Mouse (Mus musculus) liver, postnatal 0 days (tissue): ENCODE data around the gene Ddit4l. TPM values are rescaled to one million over a fixed set of nuclear protein-coding genes. Genes with fewer than 3 reads are reported as not detected.
"Not testable (repeated sequence)": the region's sequence is repeated elsewhere in the genome, so short reads cannot be mapped to it uniquely, and the experiment has no call there.

Experiments used
- ATAC-seq: fragments of 200-750 bp; cut with Nextera tagmentation; 2 replicates; pipeline ENCODE4 v1.8.0; 2017; ENCODE audit warnings: mild to moderate bottlenecking, moderate library complexity
- DNase-seq: peaks from one replicate; pipeline ENCODE4 v3.0.0-alpha.2; 2016
- H3K27ac ChIP-seq: fragments of 300-500 bp; sonication (generic); 2 replicates; pipeline ENCODE4 v1.5.1; 2014; ENCODE audit warnings: antibody characterized with exemption, moderate library complexity, mild to moderate bottlenecking, low read depth
- H3K27me3 ChIP-seq: fragments of 300-500 bp; sonication (generic); 2 replicates; pipeline ENCODE4 v1.6.1; 2014; ENCODE audit warnings: low read length, control low read depth, mixed read lengths; ENCODE audit not compliant: insufficient read depth
- H3K36me3 ChIP-seq: fragments of 300-500 bp; sonication (generic); replicated peaks from 2 replicates; pipeline ENCODE4 v1.6.1; 2014; ENCODE audit warnings: mild to moderate bottlenecking, control low read depth, low read length, moderate library complexity, mixed read lengths; ENCODE audit not compliant: insufficient read depth
- H3K4me1 ChIP-seq: fragments of 300-500 bp; sonication (generic); 2 replicates; pipeline ENCODE4 v1.6.1; 2014; ENCODE audit warnings: antibody characterized with exemption, mild to moderate bottlenecking, control low read depth; ENCODE audit not compliant: insufficient read depth
- H3K4me2 ChIP-seq: fragments of 300-500 bp; sonication (generic); 2 replicates; pipeline ENCODE4 v1.6.1; 2014; ENCODE audit warnings: low read depth, mild to moderate bottlenecking, low read length, moderate library complexity, mixed read lengths
- H3K4me3 ChIP-seq: fragments of 300-500 bp; sonication (generic); 2 replicates; pipeline ENCODE4 v1.5.1; 2014; ENCODE audit warnings: low read depth, low read length
- H3K9ac ChIP-seq: fragments of 300-500 bp; sonication (generic); replicated peaks from 2 replicates; pipeline ENCODE4 v1.6.1; 2014; ENCODE audit warnings: mild to moderate bottlenecking, moderate library complexity
- H3K9me3 ChIP-seq: fragments of 300-500 bp; sonication (generic); 2 replicates; pipeline ENCODE4 v1.6.1; 2016; ENCODE audit warnings: mild to moderate bottlenecking, control low read depth, low read length, mixed read lengths
- CTCF ChIP-seq: sonication (generic); IDR thresholded peaks from 2 replicates; pipeline ENCODE4 v1.5.1; 2016; ENCODE audit warnings: antibody characterized with exemption, low read depth
- EP300 ChIP-seq: IDR thresholded peaks from 2 replicates; pipeline ENCODE4 v1.6.1; 2016; ENCODE audit warnings: antibody characterized with exemption, low read depth, mild to moderate bottlenecking
- WGBS: fragments of 180-500 bp; shearing (Covaris S2); extraction: QIAGEN DNeasy Blood & Tissue Kit; methylation state at CpG from one replicate; pipeline ENCODE4 v1.1.7; 2014; ENCODE audit not compliant: insufficient replicate concordance; 5-methylcytosine and 5-hydroxymethylcytosine counted together
- microRNA-seq: library from miRNA; unstranded; fragments of <30 nt; microRNA quantifications from one replicate; pipeline ENCODE4, GENCODE M21; 2016
- polyA plus RNA-seq: library from polyadenylated mRNA; unstranded; fragments of >200 nt; fragmentation: Nextera tagmentation; extraction: Ambion mirVana; gene quantifications from 2 replicates; pipeline ENCODE4 v1.2.1, GENCODE M21; 2015

Ddit4l gene
- polyA plus RNA-seq, 1 experiment from 2014 or later: 0.95 TPM

DNA sequence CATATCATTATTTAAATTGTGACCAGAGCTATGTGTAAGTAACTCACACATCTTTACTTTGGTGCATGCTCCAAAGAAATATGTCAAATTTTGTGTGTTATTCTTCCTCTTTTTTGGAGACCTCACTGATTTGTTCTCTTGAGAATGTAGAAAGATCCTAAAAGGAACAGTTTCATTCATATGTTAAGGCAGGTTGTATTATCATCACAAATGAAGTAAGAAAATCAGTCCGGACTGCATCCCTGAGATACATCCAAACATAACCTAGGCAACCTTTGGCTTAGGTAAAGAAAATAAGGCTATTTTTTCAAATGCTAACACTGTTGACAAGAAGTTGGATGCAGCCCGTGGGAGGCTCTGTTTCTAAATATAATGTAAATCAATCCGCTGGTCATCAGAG, 21.2 kb downstream of the Ddit4l start:
- DNase-seq (no peak), ATAC-seq (no peak)
- Histone ChIP-seq H3K9me3 (no peaks in the 10 kb centered on the region), H3K4me2 (no peak overlapping the region), H3K4me3 (no peak overlapping the region), H3K27ac (no peak overlapping the region), H3K27me3 (no peaks in the 10 kb centered on the region), H3K9ac (no peak overlapping the region), H3K36me3 (no peaks in the 10 kb centered on the region), H3K4me1 (no peaks in the 10 kb centered on the region)
- TF ChIP-seq EP300 (no peak), CTCF (no peak)
- 67% methylated on average over 3 of the region's 3 CpGs for WGBS

DNA sequence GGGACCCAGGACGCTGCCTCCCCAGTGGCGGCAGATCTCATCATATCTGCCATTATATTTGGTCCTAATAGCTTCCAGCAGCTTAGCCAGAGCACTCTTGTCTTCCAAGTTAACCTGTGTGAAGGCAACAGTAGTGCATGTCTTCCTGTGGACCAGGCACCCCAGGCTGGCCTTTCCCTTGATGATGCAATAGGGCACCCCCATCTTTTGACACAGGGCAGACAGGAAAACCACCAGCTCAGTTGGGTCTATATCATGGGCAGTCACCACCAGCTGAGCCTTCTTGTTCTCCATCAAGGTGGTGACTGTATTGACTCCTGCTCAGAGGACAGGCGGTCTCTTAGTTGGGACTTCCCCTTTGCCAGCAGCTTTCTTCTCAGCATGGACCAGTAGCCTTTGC, 22.7 kb downstream of the Ddit4l start:
- no peak for ATAC-seq
- 72% methylated on average over 3 of the region's 3 CpGs for WGBS
- H3K4me1 ChIP-seq: no peaks in the 10 kb centered on the region
- no peak overlapping the region for H3K4me2 ChIP-seq
- H3K9ac ChIP-seq: no peak overlapping the region
- H3K27me3 ChIP-seq: no peaks in the 10 kb centered on the region
- H3K9me3 ChIP-seq: no peaks in the 10 kb centered on the region
- H3K36me3 ChIP-seq: no peaks in the 10 kb centered on the region
- no peak overlapping the region for H3K4me3 ChIP-seq
- no peak for DNase-seq
- no peak for TF ChIP-seq CTCF
- TF ChIP-seq EP300: no peak
- no peak overlapping the region for H3K27ac ChIP-seq

GRCm38 (mm10) chr3:137644947-137645346, 23.5 kb downstream of the Ddit4l start:
- no peak for TF ChIP-seq CTCF
- TF ChIP-seq EP300: no peak
- no peak for DNase-seq

DNA sequence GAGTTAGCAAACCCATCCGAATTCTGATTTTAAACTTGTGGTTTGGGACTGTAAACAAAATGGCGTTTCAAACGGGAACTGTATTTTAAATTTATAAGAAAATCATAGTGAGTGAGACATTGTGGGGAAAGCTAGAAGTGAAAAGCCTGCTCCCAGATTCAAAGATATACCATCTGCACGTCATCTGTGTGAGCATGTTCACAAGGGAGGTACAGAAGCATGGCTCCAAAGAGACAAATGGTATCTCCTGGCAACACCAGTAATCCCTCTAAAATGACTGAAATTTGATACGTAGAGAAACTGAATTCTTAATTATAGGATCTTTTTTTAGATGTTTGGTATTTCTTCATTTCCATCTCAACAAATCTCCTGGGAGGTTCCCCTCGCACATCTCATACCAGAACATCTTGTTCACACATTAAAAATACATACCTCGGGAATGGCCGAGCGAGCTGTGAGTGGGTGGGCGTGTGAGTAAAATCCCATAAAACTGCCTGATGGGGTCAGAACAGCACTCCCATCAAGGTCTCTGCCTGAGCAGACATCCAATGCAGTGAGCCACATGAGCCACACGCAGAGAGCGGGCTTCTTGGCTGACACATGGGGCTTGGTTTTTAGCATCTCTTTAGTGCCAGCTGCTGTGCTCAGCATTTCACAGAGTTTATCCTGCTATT, 26.2 kb downstream of the Ddit4l start:
- Histone ChIP-seq H3K27me3 (no peaks in the 10 kb centered on the region), H3K27ac (no peak overlapping the region), H3K9ac (no peak overlapping the region), H3K4me2 (no peak overlapping the region), H3K36me3 (no peaks in the 10 kb centered on the region), H3K4me1 (no peaks in the 10 kb centered on the region), H3K9me3 (no peaks in the 10 kb centered on the region), H3K4me3 (no peak overlapping the region)
- no peak for ATAC-seq
- DNase-seq: no peak
- no peak for TF ChIP-seq EP300
- no peak for TF ChIP-seq CTCF
- 83% methylated on average over 12 of the region's 12 CpGs for WGBS

More at GRCm38 (mm10) chr3:137644947-137645346, 23.5 kb downstream of the Ddit4l start:
- no peak for ATAC-seq
- H3K4me1 ChIP-seq: no peaks in the 10 kb centered on the region
- H3K4me3 ChIP-seq: no peak overlapping the region
- no peak overlapping the region for H3K27ac ChIP-seq
- no peak overlapping the region for H3K9ac ChIP-seq
- H3K4me2 ChIP-seq: no peak overlapping the region
- no peaks in the 10 kb centered on the region for H3K36me3 ChIP-seq
- WGBS: 81% methylated on average over 6 of the region's 6 CpGs
- H3K9me3 ChIP-seq: no peaks in the 10 kb centered on the region
- H3K27me3 ChIP-seq: no peaks in the 10 kb centered on the region

DNA sequence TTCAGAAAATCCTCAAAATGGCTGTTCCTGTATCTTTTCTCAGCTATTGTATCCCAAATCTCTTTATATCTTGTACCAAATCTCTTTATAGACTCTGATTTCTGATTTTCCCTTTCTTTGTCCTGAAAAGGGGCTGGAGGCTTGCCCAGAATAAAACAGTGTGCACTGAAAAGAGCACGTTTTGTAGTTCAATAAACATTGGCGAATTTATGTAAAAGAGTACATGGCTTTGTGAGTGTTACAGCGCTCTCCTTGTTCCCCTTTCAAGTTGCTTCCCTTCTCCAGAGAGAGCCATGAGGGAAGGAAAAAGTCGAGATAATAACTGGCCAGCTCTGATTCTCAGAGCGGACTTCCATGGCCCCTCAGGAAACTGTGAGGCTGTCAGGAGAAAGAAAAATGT, 27.7 kb downstream of the Ddit4l start:
- Histone ChIP-seq H3K4me3 (no peak overlapping the region), H3K27ac (no peak overlapping the region), H3K36me3 (no peaks in the 10 kb centered on the region), H3K4me2 (no peak overlapping the region), H3K4me1 (no peaks in the 10 kb centered on the region), H3K9ac (no peak overlapping the region), H3K27me3 (no peaks in the 10 kb centered on the region), H3K9me3 (no peaks in the 10 kb centered on the region)
- ATAC-seq: no peak
- 68% methylated on average over 5 of the region's 5 CpGs for WGBS
- no peak for TF ChIP-seq EP300
- TF ChIP-seq CTCF: no peak
- DNase-seq: no peak

- H3K27me3 ChIP-seq: no peaks in the 10 kb centered on the region
- H3K4me3 ChIP-seq: no peak overlapping the region
- 71% methylated on average over 2 of the region's 2 CpGs for WGBS
- no peaks in the 10 kb centered on the region for H3K9me3 ChIP-seq
- H3K27ac ChIP-seq: no peak overlapping the region
- H3K36me3 ChIP-seq: no peaks in the 10 kb centered on the region
- H3K4me2 ChIP-seq: no peak overlapping the region
- DNase-seq: no peak
- no peak for ATAC-seq
- no peaks in the 10 kb centered on the region for H3K4me1 ChIP-seq
- TF ChIP-seq EP300 (no peak), CTCF (no peak)
- no peak overlapping the region for H3K9ac ChIP-seq
Observed at GRCm38 (mm10) chr3:137652853-137653252, 31.4 kb downstream of the Ddit4l start.

- not testable (repeated sequence) for H3K27me3 ChIP-seq, H3K4me3 ChIP-seq, H3K9ac ChIP-seq, DNase-seq, H3K4me2 ChIP-seq, H3K27ac ChIP-seq, H3K36me3 ChIP-seq, H3K4me1 ChIP-seq, ATAC-seq, H3K9me3 ChIP-seq
- no CpG with 5 or more reads among the region's 3 CpGs for WGBS
Observed at GRCm38 (mm10) chr3:137671224-137671623, 49.8 kb downstream of the Ddit4l start, which contains the start of gene Gm21962. Gm21962 (plus strand) TSS chr3:137671524.

Small RNAs within 50 kb of the gene (microRNA-seq; reads per million reads assigned to microRNA genes)
- gene Gm22468: not detected

Other genes with a start within 250 kb of the Ddit4l start
- gene Gm21962, start 49.9 kb downstream of the Ddit4l start, polyA plus RNA-seq: not detected in 2 replicates
- gene H2afz, start 242.9 kb downstream of the Ddit4l start, polyA plus RNA-seq: 651 and 676 TPM in 2 replicates
- gene Dnajb14, start 246.1 kb downstream of the Ddit4l start, polyA plus RNA-seq: 6.4 and 6.9 TPM in 2 replicates